Mouse (Mus musculus) heart, embryonic 14.5 days (tissue): Measurements from ENCODE around the gene Fam214b. TPM values are rescaled to one million over a fixed set of nuclear protein-coding genes. Genes with fewer than 3 reads are reported as not detected.

Source experiments
- ATAC-seq: fragments of 200-750 bp; cut with Nextera tagmentation; 2 replicates; pipeline ENCODE4 v1.8.0; 2017; ENCODE audit warnings: low read depth, moderate TSS enrichment; ENCODE audit not compliant: insufficient number of reproducible peaks, insufficient read depth, low FRiP score
- H3K27ac ChIP-seq, 2 experiments: fragments of 200-500 bp in 1 of 2; fragments of 300-500 bp in 1 of 2; sonication (generic) in 1 of 2; replicated peaks in 1 of 2; 2 replicates each; pipeline ENCODE4 v1.5.1; 2012 to 2014; ENCODE audit warnings: low read depth in 2 of 2, low read length in 2 of 2, control low read depth in 1 of 2, mild to moderate bottlenecking in 1 of 2, mixed read lengths in 1 of 2; ENCODE audit not compliant: control insufficient read depth in 1 of 2, insufficient read depth in 1 of 2
- H3K27me3 ChIP-seq: fragments of 300-500 bp; sonication (generic); 2 replicates; pipeline ENCODE4 v1.6.1; 2014; ENCODE audit warnings: mild to moderate bottlenecking, low read length, control low read depth; ENCODE audit not compliant: control insufficient read depth, insufficient read depth
- H3K36me3 ChIP-seq: fragments of 300-500 bp; sonication (generic); 2 replicates; pipeline ENCODE4 v1.6.1; 2014; ENCODE audit warnings: mild to moderate bottlenecking, control low read depth, low read length, mixed read lengths; ENCODE audit not compliant: control insufficient read depth, insufficient read depth
- H3K4me1 ChIP-seq, 2 experiments: fragments of 200-500 bp in 1 of 2; fragments of 300-500 bp in 1 of 2; sonication (generic) in 1 of 2; 2 replicates each; pipeline ENCODE4 v1.6.1; 2012 to 2014; ENCODE audit warnings: low read length in 2 of 2, control low read depth in 1 of 2, mixed read lengths in 1 of 2; ENCODE audit not compliant: control insufficient read depth in 2 of 2, insufficient read depth in 2 of 2
- H3K4me2 ChIP-seq: fragments of 300-500 bp; sonication (generic); 2 replicates; pipeline ENCODE4 v1.6.1; 2014; ENCODE audit warnings: mild to moderate bottlenecking, low read length
- H3K4me3 ChIP-seq, 2 experiments: fragments of 200-500 bp in 1 of 2; fragments of 300-500 bp in 1 of 2; sonication (generic) in 1 of 2; 2 replicates each; pipeline ENCODE4 v1.5.1; 2012 to 2014; ENCODE audit warnings: low read length in 2 of 2, mild to moderate bottlenecking in 2 of 2, control low read depth in 1 of 2, low read depth in 1 of 2, moderate library complexity in 1 of 2; ENCODE audit not compliant: control insufficient read depth in 1 of 2, insufficient read depth in 1 of 2
- H3K9ac ChIP-seq: fragments of 300-500 bp; sonication (generic); 2 replicates; pipeline ENCODE4 v1.6.1; 2014; ENCODE audit warnings: mild to moderate bottlenecking, low read length
- H3K9me3 ChIP-seq: fragments of 300-500 bp; sonication (generic); 2 replicates; pipeline ENCODE4 v1.6.1; 2016; ENCODE audit warnings: low read length, control low read depth; ENCODE audit not compliant: control insufficient read depth
- WGBS: fragments of 180-500 bp; shearing (Covaris S2); extraction: QIAGEN DNeasy Blood & Tissue Kit; methylation state at CpG from one replicate; pipeline ENCODE4 v1.1.7; 2014; 5-methylcytosine and 5-hydroxymethylcytosine counted together
- polyA plus RNA-seq: library from polyadenylated mRNA; unstranded; fragments of >200 nt; fragmentation: Nextera tagmentation; extraction: Ambion mirVana; gene quantifications from 2 replicates; pipeline ENCODE4 v1.2.1, GENCODE M21; 2014

The Fam214b gene
- 10.5 and 12.0 TPM in 2 replicates for polyA plus RNA-seq

GRCm38 (mm10) chr4:43045659-43046302, at the start of gene Fam214b:
Gene Fam214b (minus strand): TSS chr4:43046220.
- H3K9ac ChIP-seq: peak within 1 kb of the TSS; percentile 67
- no peaks in the 10 kb centered on the region for H3K9me3 ChIP-seq
- peak within 1 kb of the TSS; percentile 66 to 72 for H3K27ac ChIP-seq
- 1% methylated on average over 33 of the region's 33 CpGs for WGBS
- H3K4me3 ChIP-seq: peak within 1 kb of the TSS; percentile 57 to 79
- ATAC-seq: peak; percentile 89
- peak within 1 kb of the TSS; percentile 78 for H3K4me2 ChIP-seq
- H3K27me3 ChIP-seq: no peaks in the 10 kb centered on the region
- H3K36me3 ChIP-seq: no peaks in the 10 kb centered on the region
- peaks cover 9 to 21% of the 10 kb centered on the region in 2 experiments for H3K4me1 ChIP-seq

GRCm38 (mm10) chr4:43091183-43091582, 45.2 kb upstream of the Fam214b start:
- 34% methylated on average over 4 of the region's 4 CpGs for WGBS
- peak overlapping the region; percentile 22 for H3K4me2 ChIP-seq
- H3K9ac ChIP-seq: no peak overlapping the region
- H3K4me3 ChIP-seq: no peak overlapping the region
- H3K27ac ChIP-seq: peak overlapping the region in 1 of 2 experiments; percentile 7; a peak in 1 of 4 replicates
- no peak; the same call in 1 of the 2 replicates for ATAC-seq
- H3K9me3 ChIP-seq: no peaks in the 10 kb centered on the region
- H3K36me3 ChIP-seq: 0 out of 2 replicates have a peak, but pooled peaks cover 2% of the 10 kb centered on the region
- peaks cover 0 to 11% of the 10 kb centered on the region in 2 experiments; a peak in 2 of 4 replicates for H3K4me1 ChIP-seq
- no peaks in the 10 kb centered on the region for H3K27me3 ChIP-seq

- H3K27me3 ChIP-seq: no peaks in the 10 kb centered on the region
- no peak for ATAC-seq
- no peaks in the 10 kb centered on the region for H3K36me3 ChIP-seq
- no peak overlapping the region for H3K27ac ChIP-seq
- H3K4me3 ChIP-seq: no peak overlapping the region
- WGBS: 90% methylated on average over 2 of the region's 2 CpGs
- H3K4me2 ChIP-seq: no peak overlapping the region
- H3K4me1 ChIP-seq: peaks cover 0 to 11% of the 10 kb centered on the region in 2 experiments; a peak in 2 of 4 replicates
- H3K9ac ChIP-seq: no peak overlapping the region
- H3K9me3 ChIP-seq: no peaks in the 10 kb centered on the region
Observed at GRCm38 (mm10) chr4:43089950-43090349, 43.9 kb upstream of the Fam214b start.

- Histone ChIP-seq H3K27me3 (no peaks in the 10 kb centered on the region), H3K27ac (no peak overlapping the region), H3K9me3 (no peaks in the 10 kb centered on the region), H3K9ac (no peak overlapping the region), H3K4me3 (no peak overlapping the region), H3K36me3 (no peaks in the 10 kb centered on the region), H3K4me2 (no peak overlapping the region), H3K4me1 (peaks cover 0 to 3% of the 10 kb centered on the region in 2 experiments; a peak in 2 of 4 replicates)
- WGBS: 48% methylated on average over 2 of the region's 2 CpGs
- no peak for ATAC-seq
Observed at GRCm38 (mm10) chr4:43082458-43082857, 36.4 kb upstream of the Fam214b start.

GRCm38 (mm10) chr4:43078071-43078718, 32.2 kb upstream of the Fam214b start:
- Histone ChIP-seq H3K27ac (no peak overlapping the region), H3K4me2 (no peak overlapping the region), H3K36me3 (no peaks in the 10 kb centered on the region), H3K4me1 (no peaks in the 10 kb centered on the region; a peak in 1 of 4 replicates), H3K9me3 (no peaks in the 10 kb centered on the region), H3K4me3 (no peak overlapping the region), H3K27me3 (no peaks in the 10 kb centered on the region), H3K9ac (no peak overlapping the region)
- 63% methylated on average over 7 of the region's 7 CpGs for WGBS
- ATAC-seq: no peak

GRCm38 (mm10) chr4:43074923-43075322, 28.9 kb upstream of the Fam214b start:
- Histone ChIP-seq H3K4me3 (no peak overlapping the region), H3K27me3 (no peaks in the 10 kb centered on the region), H3K36me3 (no peaks in the 10 kb centered on the region), H3K4me2 (no peak overlapping the region), H3K4me1 (no peaks in the 10 kb centered on the region; a peak in 1 of 4 replicates), H3K9ac (no peak overlapping the region), H3K9me3 (no peaks in the 10 kb centered on the region), H3K27ac (no peak overlapping the region)
- no peak for ATAC-seq

GRCm38 (mm10) chr4:43065471-43065870, 19.5 kb upstream of the Fam214b start:
- Histone ChIP-seq H3K4me2 (no peak overlapping the region), H3K27ac (no peak overlapping the region), H3K36me3 (no peaks in the 10 kb centered on the region), H3K27me3 (no peaks in the 10 kb centered on the region), H3K9ac (no peak overlapping the region), H3K9me3 (no peaks in the 10 kb centered on the region), H3K4me1 (peaks cover 0 to 24% of the 10 kb centered on the region in 2 experiments; a peak in 2 of 4 replicates), H3K4me3 (no peak overlapping the region)
- no peak for ATAC-seq
- WGBS: 91% methylated on average over 4 of the region's 4 CpGs
